Mouse (Mus musculus): ENCODE results near the gene Dennd6a.

GRCm38 (mm10) chr14:26587116-26587515, 13.5 kb downstream of the Dennd6a start:
- TF ChIP-seq CTCF (conservative IDR thresholded peaks at IDR 0.05; ENCODE audit: insufficient read depth, insufficient read length, low read depth, low read length) (no peak), POLR2A (IDR thresholded peaks at IDR 0.05; ENCODE audit: low read depth, low read length) (no peak)

Measured in kidney, adult 2 months (tissue).